Mouse (Mus musculus) heart, embryonic 15.5 days (tissue): ENCODE measurements around the gene Asxl1. TPM values are rescaled to one million over a fixed set of nuclear protein-coding genes. Genes with fewer than 3 reads are reported as not detected.

Experiments used
- ATAC-seq: fragments of 200-750 bp; cut with Nextera tagmentation; replicated peaks from 2 replicates; pipeline ENCODE4 v1.8.0; 2017; ENCODE audit warnings: low read depth, moderate TSS enrichment; ENCODE audit not compliant: insufficient number of reproducible peaks, insufficient read depth, low FRiP score
- H3K27ac ChIP-seq: fragments of 300-500 bp; sonication (generic); 2 replicates; pipeline ENCODE4 v1.5.1; 2015; ENCODE audit warnings: mild to moderate bottlenecking, inconsistent platforms
- H3K27me3 ChIP-seq: fragments of 300-500 bp; sonication (generic); 2 replicates; pipeline ENCODE4 v1.6.1; 2015; ENCODE audit warnings: inconsistent platforms
- H3K36me3 ChIP-seq: fragments of 300-500 bp; sonication (generic); 2 replicates; pipeline ENCODE4 v1.6.1; 2015; ENCODE audit warnings: mild to moderate bottlenecking, inconsistent platforms
- H3K4me1 ChIP-seq: fragments of 300-500 bp; sonication (generic); replicated peaks from 2 replicates; pipeline ENCODE4 v1.6.1; 2015; ENCODE audit warnings: inconsistent platforms
- H3K4me2 ChIP-seq: fragments of 300-500 bp; sonication (generic); 2 replicates; pipeline ENCODE4 v1.6.1; 2015; ENCODE audit warnings: inconsistent platforms, mild to moderate bottlenecking, moderate library complexity
- H3K4me3 ChIP-seq: fragments of 300-500 bp; sonication (generic); 2 replicates; pipeline ENCODE4 v1.5.1; 2015; ENCODE audit warnings: mild to moderate bottlenecking, inconsistent platforms
- H3K9ac ChIP-seq: fragments of 300-500 bp; sonication (generic); 2 replicates; pipeline ENCODE4 v1.6.1; 2015; ENCODE audit warnings: mild to moderate bottlenecking, inconsistent platforms
- H3K9me3 ChIP-seq: fragments of 300-500 bp; sonication (generic); replicated peaks from 2 replicates; pipeline ENCODE4 v1.6.1; 2016; ENCODE audit warnings: inconsistent platforms
- WGBS: fragments of 180-500 bp; shearing (Covaris S2); methylation state at CpG from one replicate; pipeline ENCODE4 v1.1.7; 2015; ENCODE audit warnings: mixed read lengths; 5-methylcytosine and 5-hydroxymethylcytosine counted together
- polyA plus RNA-seq: library from polyadenylated mRNA; unstranded; fragments of >200 nt; fragmentation: Nextera tagmentation; extraction: Ambion mirVana; gene quantifications from 2 replicates; pipeline ENCODE4 v1.2.1, GENCODE M21; 2015

The Asxl1 gene
- polyA plus RNA-seq, 1 experiment from 2014 or later = 9.8 TPM

DNA sequence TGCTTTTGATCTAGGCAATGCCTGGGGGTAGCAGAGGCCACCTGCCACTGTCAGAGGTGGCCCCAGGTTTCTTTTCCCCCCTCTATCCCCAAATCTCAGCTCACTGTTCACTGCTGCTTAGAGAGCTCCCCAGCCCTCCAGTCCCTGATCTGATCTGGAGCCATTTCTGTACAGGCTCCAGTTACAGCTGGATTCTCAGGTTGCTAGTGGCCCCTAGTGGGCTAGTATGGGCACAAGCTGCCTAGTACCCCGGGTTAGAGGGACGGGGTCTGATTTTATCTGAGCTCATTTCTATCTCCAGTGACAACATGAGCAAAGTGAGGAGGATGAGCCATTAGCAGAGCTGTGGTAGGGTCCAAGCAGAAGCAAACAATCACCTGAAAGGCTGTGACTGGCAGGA, 69.0 kb downstream of the Asxl1 start:
- Histone ChIP-seq H3K4me1 (no peaks in the 10 kb centered on the region), H3K4me2 (no peak overlapping the region), H3K4me3 (no peak overlapping the region), H3K27me3 (no peaks in the 10 kb centered on the region), H3K9me3 (no peaks in the 10 kb centered on the region), H3K36me3 (peaks cover 72% of the 10 kb centered on the region), H3K27ac (no peak overlapping the region; the same call in 1 of the 2 replicates), H3K9ac (no peak overlapping the region)
- 24% methylated on average over 2 of the region's 2 CpGs for WGBS
- ATAC-seq = no peak

GRCm38 (mm10) chr2:153417841-153418240, 72.2 kb downstream of the Asxl1 start:
- Histone ChIP-seq H3K9ac (no peak overlapping the region), H3K36me3 (peaks cover 63% of the 10 kb centered on the region), H3K4me1 (peaks cover 9% of the 10 kb centered on the region), H3K4me3 (no peak overlapping the region), H3K4me2 (no peak overlapping the region), H3K9me3 (no peaks in the 10 kb centered on the region), H3K27ac (no peak overlapping the region), H3K27me3 (no peaks in the 10 kb centered on the region)
- ATAC-seq = no peak
- 90% methylated on average over 12 of the region's 12 CpGs for WGBS

GRCm38 (mm10) chr2:153418381-153418780, 72.8 kb downstream of the Asxl1 start:
- Histone ChIP-seq H3K9me3 (no peaks in the 10 kb centered on the region), H3K4me3 (no peak overlapping the region), H3K4me2 (no peak overlapping the region), H3K27ac (no peak overlapping the region), H3K9ac (no peak overlapping the region), H3K36me3 (peaks cover 60% of the 10 kb centered on the region), H3K27me3 (no peaks in the 10 kb centered on the region), H3K4me1 (peaks cover 14% of the 10 kb centered on the region)
- ATAC-seq = no peak
- WGBS = 80% methylated on average over 1 of the region's 1 CpGs

GRCm38 (mm10) chr2:153421233-153421632, 75.6 kb downstream of the Asxl1 start:
- H3K36me3 ChIP-seq = peaks cover 33% of the 10 kb centered on the region

DNA sequence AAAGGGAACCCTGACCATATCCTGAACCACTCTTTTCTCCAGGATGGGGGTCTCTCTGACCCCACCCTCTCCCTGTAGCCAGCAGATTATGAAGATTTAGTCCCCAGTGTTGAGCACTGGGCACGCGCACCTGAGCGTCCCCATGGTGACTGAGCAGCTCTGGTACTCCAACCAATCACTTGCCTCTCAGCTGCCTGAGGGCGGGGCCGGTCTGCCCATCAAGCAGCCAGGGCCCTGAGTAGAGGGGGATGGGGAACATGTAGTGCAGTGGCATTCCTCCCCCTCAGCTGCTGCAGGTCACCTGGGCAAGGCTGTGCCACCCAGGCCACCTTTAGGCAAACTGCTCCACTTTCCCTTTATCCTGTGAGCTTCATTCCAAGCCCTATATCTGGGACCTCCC, 76.4 kb downstream of the Asxl1 start:
- peaks cover 27% of the 10 kb centered on the region for H3K36me3 ChIP-seq
- no peaks in the 10 kb centered on the region for H3K9me3 ChIP-seq
- peaks cover 46% of the 10 kb centered on the region for H3K4me1 ChIP-seq
- no peak overlapping the region for H3K4me3 ChIP-seq
- no peak overlapping the region for H3K9ac ChIP-seq
- no peak overlapping the region for H3K27ac ChIP-seq
- H3K4me2 ChIP-seq = no peak overlapping the region
- no peaks in the 10 kb centered on the region for H3K27me3 ChIP-seq
- 50% methylated on average over 5 of the region's 5 CpGs for WGBS
- ATAC-seq = no peak

More at GRCm38 (mm10) chr2:153421233-153421632, 75.6 kb downstream of the Asxl1 start:
- no peaks in the 10 kb centered on the region for H3K9me3 ChIP-seq
- no peak overlapping the region for H3K9ac ChIP-seq
- no peak for ATAC-seq
- H3K27ac ChIP-seq = no peak overlapping the region
- no peaks in the 10 kb centered on the region for H3K27me3 ChIP-seq
- no peak overlapping the region for H3K4me3 ChIP-seq
- peaks cover 42% of the 10 kb centered on the region for H3K4me1 ChIP-seq
- H3K4me2 ChIP-seq = no peak overlapping the region

- no peaks in the 10 kb centered on the region for H3K27me3 ChIP-seq
- H3K36me3 ChIP-seq = peaks cover 16% of the 10 kb centered on the region
- peak overlapping the region; percentile 6 for H3K27ac ChIP-seq
- no peak overlapping the region for H3K9ac ChIP-seq
- H3K4me3 ChIP-seq = no peak overlapping the region
- peaks cover 56% of the 10 kb centered on the region for H3K4me1 ChIP-seq
- no peak overlapping the region for H3K4me2 ChIP-seq
- no peak; the same call in 1 of the 2 replicates for ATAC-seq
- 65% methylated on average over 3 of the region's 3 CpGs for WGBS
- no peaks in the 10 kb centered on the region for H3K9me3 ChIP-seq
Measured at GRCm38 (mm10) chr2:153423113-153423512, 77.5 kb downstream of the Asxl1 start.

DNA sequence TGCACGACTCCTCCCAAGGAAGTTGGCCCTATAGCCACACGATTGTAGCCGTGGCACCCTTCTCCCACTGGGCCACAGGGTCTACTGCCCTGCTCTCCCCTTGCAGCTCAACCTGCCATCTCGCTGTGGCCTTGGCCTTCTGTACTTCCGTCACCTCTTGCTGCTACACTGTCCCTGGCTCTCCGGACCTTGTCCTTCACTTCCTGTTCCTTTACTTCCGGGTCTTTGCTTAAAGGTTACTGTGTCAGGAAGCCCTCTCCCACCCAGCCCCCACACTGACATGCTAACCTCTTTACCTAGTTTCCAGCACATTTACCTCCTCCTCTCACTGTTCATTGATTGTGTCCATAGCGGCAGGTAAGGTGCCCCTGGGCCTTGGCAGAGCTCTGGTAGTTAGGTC, 78.9 kb downstream of the Asxl1 start:
- H3K36me3 ChIP-seq = peaks cover 8% of the 10 kb centered on the region; the same call in 1 of the 2 replicates
- no peaks in the 10 kb centered on the region for H3K9me3 ChIP-seq
- H3K9ac ChIP-seq = no peak overlapping the region
- no peak for ATAC-seq
- H3K4me2 ChIP-seq = no peak overlapping the region
- peaks cover 68% of the 10 kb centered on the region for H3K4me1 ChIP-seq
- no peak overlapping the region for H3K27ac ChIP-seq
- WGBS = 74% methylated on average over 8 of the region's 8 CpGs
- no peaks in the 10 kb centered on the region for H3K27me3 ChIP-seq
- H3K4me3 ChIP-seq = no peak overlapping the region

DNA sequence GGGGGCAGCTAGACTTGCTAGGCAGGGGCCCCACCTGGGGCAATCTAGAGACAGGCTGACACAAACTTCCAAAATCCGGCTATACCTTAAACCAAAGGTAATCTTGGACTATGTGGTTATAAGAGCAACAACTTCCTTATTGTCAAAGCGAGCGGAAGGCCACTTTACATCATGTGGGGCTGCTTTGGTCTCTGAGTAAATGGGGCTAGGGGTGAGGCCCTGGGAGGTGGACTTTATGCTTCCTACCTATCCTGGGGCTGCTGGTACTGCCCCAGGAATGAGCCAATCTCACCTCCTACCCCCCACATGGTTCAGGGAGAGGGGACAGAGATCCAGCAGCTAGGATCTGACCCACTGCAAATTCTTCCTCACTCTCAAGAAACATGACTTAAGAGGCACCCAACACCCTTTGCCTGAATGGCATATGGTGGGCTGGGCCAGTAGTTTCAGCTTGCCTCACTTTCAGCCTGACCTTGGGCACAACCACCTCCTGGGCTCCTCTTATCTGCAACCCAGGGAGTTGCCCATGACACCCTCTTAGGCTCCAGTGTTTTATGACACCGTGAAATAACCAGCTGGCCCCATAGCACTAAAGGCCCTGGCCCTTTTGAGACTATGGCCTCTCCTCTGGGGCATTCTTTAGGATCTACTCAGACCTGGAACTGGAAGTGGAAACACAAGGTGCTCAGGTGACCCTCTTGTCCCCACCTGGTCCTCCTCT, 79.7 kb downstream of the Asxl1 start:
- Histone ChIP-seq H3K36me3 (peaks cover 4% of the 10 kb centered on the region; the same call in 1 of the 2 replicates), H3K27me3 (no peaks in the 10 kb centered on the region), H3K27ac (peak overlapping the region; percentile 27; the same call in 1 of the 2 replicates), H3K4me3 (no peak overlapping the region), H3K9ac (no peak overlapping the region), H3K4me2 (no peak overlapping the region), H3K4me1 (peaks cover 68% of the 10 kb centered on the region), H3K9me3 (no peaks in the 10 kb centered on the region)
- WGBS = 75% methylated on average over 4 of the region's 4 CpGs
- ATAC-seq = no peak

- WGBS = 72% methylated on average over 9 of the region's 9 CpGs
- Histone ChIP-seq H3K27ac (peak overlapping the region; percentile 27; the same call in 1 of the 2 replicates), H3K9ac (no peak overlapping the region), H3K9me3 (no peaks in the 10 kb centered on the region), H3K36me3 (peaks cover 7% of the 10 kb centered on the region; the same call in 1 of the 2 replicates), H3K27me3 (no peaks in the 10 kb centered on the region), H3K4me2 (no peak overlapping the region), H3K4me3 (no peak overlapping the region), H3K4me1 (peaks cover 68% of the 10 kb centered on the region)
- ATAC-seq = no peak
Measured at GRCm38 (mm10) chr2:153425998-153426670, 80.5 kb downstream of the Asxl1 start.

DNA sequence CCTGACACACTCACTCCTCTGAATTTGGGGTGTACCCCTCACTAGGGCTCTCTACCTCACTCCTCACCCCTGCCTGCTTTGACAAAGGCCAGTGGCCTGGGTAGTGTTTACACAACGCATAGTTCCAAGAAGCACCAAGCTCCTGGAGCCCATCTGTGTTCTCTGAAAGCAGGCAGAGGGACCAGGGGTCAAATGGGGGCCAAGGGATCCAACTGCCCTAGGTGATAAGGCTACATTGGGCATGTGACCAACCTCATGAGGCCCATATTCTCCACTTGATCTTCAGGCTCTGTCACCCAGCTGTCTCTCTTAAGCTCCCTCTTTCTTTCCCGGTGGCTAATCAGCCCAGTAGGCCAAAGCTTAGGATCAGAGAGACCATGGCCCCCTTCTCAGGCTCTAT, 81.3 kb downstream of the Asxl1 start:
- Histone ChIP-seq H3K4me2 (no peak overlapping the region), H3K36me3 (peaks cover 7% of the 10 kb centered on the region; the same call in 1 of the 2 replicates), H3K4me1 (peaks cover 68% of the 10 kb centered on the region), H3K27me3 (no peaks in the 10 kb centered on the region), H3K9me3 (no peaks in the 10 kb centered on the region), H3K9ac (no peak overlapping the region), H3K27ac (peak overlapping the region; percentile 33; the same call in 1 of the 2 replicates), H3K4me3 (no peak overlapping the region)
- WGBS = 15% methylated on average over 2 of the region's 2 CpGs
- ATAC-seq = no peak

DNA sequence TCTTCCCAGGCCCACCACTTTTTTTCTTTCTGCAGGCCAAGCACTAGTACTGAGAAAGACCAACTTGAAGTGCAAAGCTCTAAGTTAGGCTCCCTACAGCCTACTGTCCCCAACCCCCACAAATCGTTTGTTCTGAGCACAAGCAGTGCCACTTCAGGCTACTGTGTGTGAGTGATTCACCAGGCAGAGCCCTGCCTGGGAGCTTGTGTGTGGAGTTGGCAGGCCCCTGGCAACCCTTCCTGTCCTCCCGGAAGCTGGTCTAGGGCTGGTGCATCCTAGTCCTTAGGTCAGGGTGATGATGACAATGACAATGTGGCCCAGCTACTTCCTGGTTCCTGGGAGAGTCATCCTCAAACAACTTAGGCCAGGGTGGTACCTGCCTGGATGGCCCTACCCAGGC, 82.9 kb downstream of the Asxl1 start:
- no peak overlapping the region for H3K9ac ChIP-seq
- H3K4me2 ChIP-seq = no peak overlapping the region
- H3K27ac ChIP-seq = peak overlapping the region; percentile 21; the same call in 1 of the 2 replicates
- peaks cover 67% of the 10 kb centered on the region for H3K4me1 ChIP-seq
- no peaks in the 10 kb centered on the region for H3K9me3 ChIP-seq
- 49% methylated on average over 2 of the region's 2 CpGs for WGBS
- H3K4me3 ChIP-seq = no peak overlapping the region
- ATAC-seq = no peak
- H3K27me3 ChIP-seq = no peaks in the 10 kb centered on the region
- H3K36me3 ChIP-seq = peaks cover 7% of the 10 kb centered on the region; the same call in 1 of the 2 replicates
